Mouse (Mus musculus) monocyte, adult 5-6 weeks (primary cell): Measurements from ENCODE around the gene Gosr1. TPM values are rescaled to one million over a fixed set of nuclear protein-coding genes. Genes with fewer than 3 reads are reported as not detected.
"Not testable (repeated sequence)": the region's sequence is repeated elsewhere in the genome, so short reads cannot be mapped to it uniquely, and the experiment has no call there.

Experiments
- ATAC-seq: fragments of 153-309, 156-312 bp; replicated peaks from 2 replicates; pipeline ENCODE4 v1.8.0; 2017; ENCODE audit warnings: mild to moderate bottlenecking; ENCODE audit not compliant: low TSS enrichment, insufficient number of reproducible peaks, severe bottlenecking, poor library complexity, low FRiP score
- total RNA-seq: library from RNA; stranded (forward); fragments of 200-1000, 200-491, 200-594 nt; gene quantifications from 3 replicates; pipeline ENCODE4 v1.2.3, GENCODE M21; 2017

Gene Gosr1
- total RNA-seq, result 43.3 to 103 TPM (median 80.0 TPM) in 3 replicates

GRCm38 (mm10) chr11:76763053-76763740 is at the start of gene Gosr1:
Gene Gosr1, minus strand, starts transcription at chr11:76763579.
- ATAC-seq, result peak; percentile 100

- ATAC-seq, result no peak
Observed at GRCm38 (mm10) chr11:76810706-76811495, 47.5 kb upstream of the Gosr1 start.

GRCm38 (mm10) chr11:76809450-76809849 is 46.1 kb upstream of the Gosr1 start:
- ATAC-seq, result no peak

- ATAC-seq, result no peak
Observed at GRCm38 (mm10) chr11:76808550-76808949, 45.2 kb upstream of the Gosr1 start.

- ATAC-seq, result no peak
Observed at GRCm38 (mm10) chr11:76807007-76807679, 43.8 kb upstream of the Gosr1 start.

GRCm38 (mm10) chr11:76806026-76806425 is 42.6 kb upstream of the Gosr1 start:
- ATAC-seq, result no peak

GRCm38 (mm10) chr11:76805072-76805471 is 41.7 kb upstream of the Gosr1 start:
- not testable (repeated sequence) for ATAC-seq

GRCm38 (mm10) chr11:76803266-76803665 is 39.9 kb upstream of the Gosr1 start:
- ATAC-seq, result no peak

GRCm38 (mm10) chr11:76797236-76797635 is 33.9 kb upstream of the Gosr1 start:
- no peak for ATAC-seq

- ATAC-seq, result no peak
Observed at GRCm38 (mm10) chr11:76795326-76795725, 31.9 kb upstream of the Gosr1 start.

- ATAC-seq, result no peak
Observed at GRCm38 (mm10) chr11:76791331-76791730, 28.0 kb upstream of the Gosr1 start.

GRCm38 (mm10) chr11:76789252-76789651 is 25.9 kb upstream of the Gosr1 start:
- ATAC-seq, result 0 out of 2 replicates have a peak, but pooled peaks have one; percentile 63

- no peak for ATAC-seq
Observed at GRCm38 (mm10) chr11:76775533-76775932, 12.2 kb upstream of the Gosr1 start.

- no peak for ATAC-seq
Observed at GRCm38 (mm10) chr11:76773811-76774210, 10.4 kb upstream of the Gosr1 start.

- no peak for ATAC-seq
Observed at GRCm38 (mm10) chr11:76770566-76770965, 7.2 kb upstream of the Gosr1 start.

GRCm38 (mm10) chr11:76763741-76764122 is 353 bp upstream of the Gosr1 start:
- no peak for ATAC-seq

GRCm38 (mm10) chr11:76752276-76752675 is 11.1 kb downstream of the Gosr1 start:
- no peak for ATAC-seq

- no peak for ATAC-seq
Observed at GRCm38 (mm10) chr11:76748819-76749218, 14.6 kb downstream of the Gosr1 start.

GRCm38 (mm10) chr11:76745921-76746320 is 17.5 kb downstream of the Gosr1 start:
- ATAC-seq, result no peak
